Mouse (Mus musculus) heart, embryonic 16.5 days (tissue): ENCODE results near the gene Nqo1. TPM values are rescaled to one million over a fixed set of nuclear protein-coding genes. Genes with fewer than 3 reads are reported as not detected.

Experiments
- ATAC-seq: fragments of 200-750 bp; cut with Nextera tagmentation; replicated peaks from 2 replicates; pipeline ENCODE4 v1.8.0; 2017; ENCODE audit warnings: moderate number of reproducible peaks; ENCODE audit not compliant: insufficient read depth, low FRiP score; ENCODE audit errors: extremely low read depth
- H3K27ac ChIP-seq: fragments of 300-500 bp; sonication (generic); 2 replicates; pipeline ENCODE4 v1.5.1; 2014; ENCODE audit warnings: mild to moderate bottlenecking, low read length, control low read depth, moderate library complexity
- H3K27me3 ChIP-seq: fragments of 300-500 bp; sonication (generic); 2 replicates; pipeline ENCODE4 v1.6.1; 2014; ENCODE audit warnings: low read length, mixed read lengths; ENCODE audit not compliant: control insufficient read depth, insufficient read depth
- H3K36me3 ChIP-seq: fragments of 300-500 bp; sonication (generic); 2 replicates; pipeline ENCODE4 v1.6.1; 2014; ENCODE audit not compliant: control insufficient read depth, insufficient read depth
- H3K4me1 ChIP-seq: fragments of 300-500 bp; sonication (generic); 2 replicates; pipeline ENCODE4 v1.6.1; 2014; ENCODE audit warnings: low read length, mixed read lengths; ENCODE audit not compliant: control insufficient read depth, insufficient read depth
- H3K4me2 ChIP-seq: fragments of 300-500 bp; sonication (generic); 2 replicates; pipeline ENCODE4 v1.6.1; 2014; ENCODE audit warnings: low read depth, mild to moderate bottlenecking, control low read depth, low read length
- H3K4me3 ChIP-seq: fragments of 300-500 bp; sonication (generic); 2 replicates; pipeline ENCODE4 v1.5.1; 2014; ENCODE audit warnings: mild to moderate bottlenecking, control low read depth, low read length
- H3K9ac ChIP-seq: fragments of 300-500 bp; sonication (generic); 2 replicates; pipeline ENCODE4 v1.6.1; 2014; ENCODE audit warnings: low read length, control low read depth
- H3K9me3 ChIP-seq: fragments of 300-500 bp; sonication (generic); replicated peaks from 2 replicates; pipeline ENCODE4 v1.6.1; 2016; ENCODE audit warnings: low read length; ENCODE audit not compliant: control insufficient read depth
- WGBS: fragments of 180-500 bp; shearing (Covaris S2); extraction: QIAGEN DNeasy Blood & Tissue Kit; methylation state at CpG from one replicate; pipeline ENCODE4 v1.1.7; 2014; 5-methylcytosine and 5-hydroxymethylcytosine counted together
- polyA plus RNA-seq: library from polyadenylated mRNA; unstranded; fragments of >200 nt; fragmentation: Nextera tagmentation; extraction: Ambion mirVana; gene quantifications from 2 replicates; pipeline ENCODE4 v1.2.1, GENCODE M21; 2015

The Nqo1 gene
- polyA plus RNA-seq, 1 experiment from 2014 or later, result 31.6 TPM

DNA sequence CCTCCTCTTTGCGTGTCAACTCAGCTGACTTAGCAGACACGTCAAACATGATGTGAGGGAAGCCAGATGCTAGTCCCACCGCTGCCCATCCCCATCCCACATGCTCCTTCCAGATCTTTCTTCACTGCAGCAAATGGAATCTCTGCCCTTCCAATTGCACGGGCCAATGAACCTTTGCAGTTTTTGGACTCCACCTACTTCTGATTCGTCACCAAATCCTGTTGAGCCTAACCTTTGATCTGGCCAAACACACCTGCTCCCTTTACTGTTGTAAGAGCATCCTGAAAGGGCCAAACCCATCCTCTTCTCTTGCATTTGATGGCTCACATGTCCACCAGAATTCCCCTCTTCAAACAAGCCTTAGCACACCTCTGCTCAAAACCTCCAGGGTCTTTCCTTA lies 18.4 kb downstream of the Nqo1 start:
- WGBS, result 40% methylated on average over 5 of the region's 5 CpGs

DNA sequence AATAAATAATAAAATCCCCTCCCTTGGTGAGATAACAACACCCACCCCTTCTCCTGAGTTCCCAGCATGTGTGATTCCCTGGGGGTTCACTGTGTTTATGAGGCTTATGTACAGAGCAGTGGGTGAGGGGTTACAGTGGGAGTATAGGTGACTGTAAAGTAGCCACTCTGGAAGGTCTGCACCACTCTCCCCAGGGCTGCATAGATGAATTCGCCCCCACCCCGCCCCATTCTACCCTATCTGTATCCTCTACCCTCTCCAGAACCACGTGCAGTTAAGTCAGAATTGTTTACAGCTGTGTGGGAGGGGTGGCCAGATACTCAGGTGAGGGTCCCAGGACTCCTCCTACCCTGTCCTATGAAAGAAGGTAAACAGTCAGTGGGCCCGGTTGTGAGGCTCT lies 20.1 kb downstream of the Nqo1 start:
- Histone ChIP-seq H3K9ac (no peak overlapping the region), H3K36me3 (peaks cover 13% of the 10 kb centered on the region), H3K27ac (no peak overlapping the region), H3K4me2 (no peak overlapping the region), H3K4me3 (no peak overlapping the region), H3K27me3 (no peaks in the 10 kb centered on the region), H3K4me1 (peaks cover 21% of the 10 kb centered on the region), H3K9me3 (no peaks in the 10 kb centered on the region)
- no peak for ATAC-seq
- WGBS, result 68% methylated on average over 4 of the region's 4 CpGs

More for the DNA sequence above, 18.4 kb downstream of the Nqo1 start:
- H3K4me1 ChIP-seq, result peaks cover 24% of the 10 kb centered on the region
- no peak for ATAC-seq
- H3K36me3 ChIP-seq, result peaks cover 6% of the 10 kb centered on the region
- H3K27ac ChIP-seq, result no peak overlapping the region
- H3K4me2 ChIP-seq, result no peak overlapping the region
- no peaks in the 10 kb centered on the region for H3K27me3 ChIP-seq
- H3K9me3 ChIP-seq, result no peaks in the 10 kb centered on the region
- H3K4me3 ChIP-seq, result no peak overlapping the region
- H3K9ac ChIP-seq, result no peak overlapping the region

DNA sequence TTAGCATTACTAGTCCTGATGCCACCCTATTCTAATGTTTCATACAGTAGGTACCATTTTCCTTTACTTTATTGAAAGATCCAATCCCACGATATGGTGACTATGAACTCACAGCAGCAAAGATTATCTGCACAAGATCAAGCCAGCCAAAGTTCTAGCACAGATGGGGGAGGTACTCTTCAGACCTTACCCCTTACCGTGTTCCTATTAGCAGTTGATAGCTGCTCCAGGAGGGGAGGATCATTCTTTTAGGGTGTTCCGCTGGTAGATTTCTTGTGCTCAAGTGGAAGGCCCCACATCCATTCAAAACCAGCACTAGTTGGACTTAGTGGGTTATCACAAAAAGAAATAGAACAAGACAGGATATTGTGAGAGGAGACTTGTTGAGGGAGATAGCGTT lies 21.3 kb downstream of the Nqo1 start:
- ATAC-seq, result no peak
- H3K27ac ChIP-seq, result no peak overlapping the region
- WGBS, result 86% methylated on average over 4 of the region's 4 CpGs

DNA sequence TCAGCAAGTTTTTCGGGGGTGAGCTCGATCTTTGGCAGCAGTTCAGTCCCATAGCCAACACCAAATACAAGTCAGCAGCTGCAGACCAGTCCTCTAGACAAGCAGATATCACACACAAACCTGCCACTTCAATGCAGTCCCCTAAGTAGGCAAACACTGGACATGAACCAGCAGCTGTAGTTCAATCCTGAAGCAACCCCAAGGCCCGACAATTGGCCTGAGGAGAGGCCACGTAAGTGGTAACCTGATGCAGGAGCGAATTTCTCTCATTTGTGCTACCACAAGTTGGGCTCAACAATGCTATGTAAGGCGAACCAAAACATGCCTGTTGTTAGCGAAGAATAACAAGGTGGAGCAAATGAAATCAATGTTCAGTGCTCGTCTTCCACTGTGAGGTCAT lies 22.3 kb downstream of the Nqo1 start:
- Histone ChIP-seq H3K9me3 (no peaks in the 10 kb centered on the region), H3K27ac (no peak overlapping the region), H3K27me3 (no peaks in the 10 kb centered on the region), H3K36me3 (peaks cover 15% of the 10 kb centered on the region), H3K4me1 (peaks cover 11% of the 10 kb centered on the region), H3K4me2 (no peak overlapping the region), H3K9ac (no peak overlapping the region), H3K4me3 (no peak overlapping the region)
- 90% methylated on average over 8 of the region's 8 CpGs for WGBS
- ATAC-seq, result no peak

More for the DNA sequence above, 21.3 kb downstream of the Nqo1 start:
- Histone ChIP-seq H3K9me3 (no peaks in the 10 kb centered on the region), H3K4me1 (peaks cover 20% of the 10 kb centered on the region), H3K36me3 (peaks cover 14% of the 10 kb centered on the region), H3K27me3 (no peaks in the 10 kb centered on the region), H3K4me3 (no peak overlapping the region), H3K4me2 (no peak overlapping the region), H3K9ac (no peak overlapping the region)

DNA sequence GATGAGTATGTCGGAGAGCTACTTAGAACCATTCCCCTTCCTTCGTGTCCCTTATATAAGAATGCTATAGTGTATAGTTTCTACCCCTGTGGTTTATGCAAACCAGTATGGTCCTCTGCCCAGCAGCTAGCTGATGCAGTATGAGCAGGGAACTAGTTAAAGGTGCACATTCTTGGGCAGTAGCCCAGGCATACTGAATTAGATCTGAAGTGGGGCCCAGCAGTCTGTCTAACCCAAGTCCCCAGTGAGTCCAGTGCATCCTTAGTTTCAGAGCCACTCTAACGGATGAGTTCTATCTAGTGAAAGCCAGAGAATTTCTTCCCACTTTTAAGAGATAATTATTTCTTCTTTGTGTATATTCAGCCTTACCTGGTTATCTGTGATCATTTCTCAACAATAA lies 25.7 kb downstream of the Nqo1 start:
- H3K9ac ChIP-seq, result no peak overlapping the region
- no peaks in the 10 kb centered on the region for H3K4me1 ChIP-seq
- peaks cover 22% of the 10 kb centered on the region for H3K36me3 ChIP-seq
- no peaks in the 10 kb centered on the region for H3K27me3 ChIP-seq
- H3K27ac ChIP-seq, result no peak overlapping the region
- no peaks in the 10 kb centered on the region for H3K9me3 ChIP-seq
- 76% methylated on average over 3 of the region's 3 CpGs for WGBS
- ATAC-seq, result peak; percentile 77
- H3K4me2 ChIP-seq, result no peak overlapping the region
- H3K4me3 ChIP-seq, result no peak overlapping the region

DNA sequence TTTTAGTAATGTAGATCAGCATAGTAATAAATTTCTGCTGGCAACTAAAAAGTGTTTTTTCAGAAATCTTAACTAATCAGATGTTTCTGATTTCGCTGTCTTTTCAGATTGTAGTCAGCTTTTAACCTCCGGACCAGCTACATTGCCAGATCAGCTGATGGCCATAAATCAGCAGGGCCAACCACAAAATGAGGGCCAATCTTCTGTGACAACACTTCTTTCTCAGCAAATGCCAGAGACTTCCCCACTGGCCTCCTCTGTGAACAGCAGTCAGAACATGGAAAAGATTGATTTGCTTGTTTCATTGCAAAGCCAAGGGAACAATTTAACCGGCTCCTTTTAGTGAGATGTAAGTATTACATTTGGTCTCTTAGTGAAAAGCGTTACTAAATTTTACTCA lies 32.7 kb downstream of the Nqo1 start:
- Histone ChIP-seq H3K9ac (no peak overlapping the region), H3K4me1 (no peaks in the 10 kb centered on the region), H3K36me3 (peaks cover 55% of the 10 kb centered on the region), H3K4me2 (no peak overlapping the region), H3K4me3 (no peak overlapping the region), H3K27me3 (no peaks in the 10 kb centered on the region), H3K9me3 (no peaks in the 10 kb centered on the region), H3K27ac (0 out of 2 replicates have a peak overlapping the region, but pooled peaks have one; percentile 18)
- no peak for ATAC-seq
- 77% methylated on average over 4 of the region's 4 CpGs for WGBS

Other genes with a start within 250 kb of the Nqo1 start
- 10.2 and 10.7 TPM in 2 replicates for gene Nfat5, start 109.7 kb downstream of the Nqo1 start, polyA plus RNA-seq
- gene Nob1, start 21.8 kb upstream of the Nqo1 start, polyA plus RNA-seq, result 55.1 and 55.5 TPM in 2 replicates
- gene Wwp2, start 33.2 kb upstream of the Nqo1 start, polyA plus RNA-seq, result 30.3 and 31.4 TPM in 2 replicates
- gene Psmd7, start 185.3 kb upstream of the Nqo1 start, polyA plus RNA-seq, result 173 and 203 TPM in 2 replicates